Mouse (Mus musculus) urinary bladder, postnatal 14 days (tissue): ENCODE measurements around the gene Irs2.

Experiments
- DNase-seq: peaks from one replicate; pipeline ENCODE4 v3.0.0; 2021; ENCODE audit warnings: low spot score

Irs2 gene

GRCm38 (mm10) chr8:11009431-11010071 is 1.3 kb upstream of the Irs2 start:
- peak; percentile 68 for DNase-seq

- peak; percentile 96 for DNase-seq
These were observed 673 bp upstream of the Irs2 start for GRCm38 (mm10) chr8:11008842-11009420.

- DNase-seq, result peak; percentile 54
These were observed 478 bp downstream of the Irs2 start for GRCm38 (mm10) chr8:11007581-11008378.

GRCm38 (mm10) chr8:11007001-11007580 is 1.2 kb downstream of the Irs2 start:
- DNase-seq, result peak; percentile 90

DNA sequence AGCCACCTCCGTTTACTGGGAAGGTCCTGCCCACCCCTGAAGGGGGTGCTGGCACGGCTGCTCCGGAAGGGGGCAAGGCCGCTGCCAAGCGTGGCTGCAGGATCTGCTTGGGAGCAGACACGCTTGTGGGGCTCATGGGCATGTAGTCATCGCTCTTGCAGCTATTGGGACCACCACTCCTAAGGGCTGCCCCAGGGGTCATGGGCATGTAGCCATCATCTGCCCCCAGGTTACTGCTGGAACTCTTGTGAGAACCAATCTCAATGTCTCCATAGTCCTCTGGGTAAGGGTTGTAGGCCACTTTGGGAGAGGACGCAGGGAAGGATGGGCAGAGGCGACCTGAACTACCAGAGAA is 2.0 kb downstream of the Irs2 start:
- DNase-seq, result no peak

DNA sequence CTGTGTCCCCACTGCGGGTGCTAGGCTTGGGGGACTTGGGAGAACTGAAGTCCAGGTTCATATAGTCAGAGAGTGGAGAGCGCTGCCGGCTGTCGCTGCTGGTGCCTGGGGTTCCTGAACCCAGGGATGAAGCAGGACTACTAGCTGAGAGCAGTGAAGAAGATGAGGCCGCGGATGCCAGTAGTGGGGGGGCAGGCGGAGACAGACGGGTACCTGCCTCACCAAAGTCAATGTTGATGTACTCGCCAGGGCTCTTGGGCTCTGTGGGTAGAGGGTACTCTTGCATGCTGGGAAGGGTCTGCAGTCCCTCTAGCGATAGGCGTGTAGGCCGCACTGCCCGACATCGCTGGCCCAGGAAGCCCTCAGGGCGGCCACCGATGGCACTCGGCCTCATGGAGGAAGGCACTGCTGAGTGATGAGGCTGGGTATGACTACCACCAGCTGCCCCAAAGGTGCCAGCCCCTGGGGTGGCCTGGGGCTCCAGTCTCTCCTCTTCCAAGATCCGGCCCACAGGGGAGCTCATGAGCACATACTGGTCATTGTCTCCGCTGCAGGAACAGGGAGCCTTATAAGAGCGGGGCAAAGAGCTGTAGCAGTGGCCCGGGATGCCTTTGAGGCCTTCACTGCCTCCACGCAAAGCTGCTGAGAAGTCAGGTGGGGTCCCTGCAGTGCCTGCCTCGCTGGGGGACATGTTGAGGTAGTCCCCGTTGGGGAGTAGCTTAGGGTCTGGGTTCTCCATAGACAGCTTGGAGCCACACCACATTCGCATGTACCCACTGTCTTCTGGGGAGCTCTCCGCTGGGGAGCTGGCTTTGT is 2.6 kb downstream of the Irs2 start:
- no peak for DNase-seq

- no peak for DNase-seq
These were observed 3.3 kb downstream of the Irs2 start for GRCm38 (mm10) chr8:11004781-11005459.

DNA sequence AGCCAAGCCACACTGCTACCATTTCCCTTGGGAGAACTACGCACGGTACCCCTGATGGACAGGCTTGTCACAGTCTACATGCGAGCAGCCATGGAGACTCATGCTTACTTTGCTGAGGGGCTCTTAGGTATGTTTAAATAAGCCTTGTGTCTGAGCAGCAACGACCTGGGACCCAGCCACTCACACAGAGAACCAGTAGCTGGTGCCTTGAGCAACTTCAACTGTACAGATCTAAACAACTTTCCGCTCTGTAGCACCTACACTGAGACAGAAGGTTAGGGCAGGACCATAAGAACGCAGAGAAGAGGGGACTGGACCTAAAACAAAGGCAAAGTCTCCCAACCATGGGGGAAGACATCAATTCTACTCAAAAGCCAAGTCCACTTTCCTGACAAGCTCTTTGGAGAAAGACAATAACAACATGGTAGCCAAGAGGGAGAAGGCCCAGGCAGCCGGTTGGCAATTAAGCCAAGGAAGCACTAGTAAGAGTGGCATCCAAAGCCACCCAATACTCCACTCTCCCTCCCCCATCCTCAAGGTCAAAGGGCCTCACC is 4.3 kb downstream of the Irs2 start:
- DNase-seq, result no peak

- DNase-seq, result no peak
These were observed 5.0 kb downstream of the Irs2 start for GRCm38 (mm10) chr8:11003253-11003652.

DNA sequence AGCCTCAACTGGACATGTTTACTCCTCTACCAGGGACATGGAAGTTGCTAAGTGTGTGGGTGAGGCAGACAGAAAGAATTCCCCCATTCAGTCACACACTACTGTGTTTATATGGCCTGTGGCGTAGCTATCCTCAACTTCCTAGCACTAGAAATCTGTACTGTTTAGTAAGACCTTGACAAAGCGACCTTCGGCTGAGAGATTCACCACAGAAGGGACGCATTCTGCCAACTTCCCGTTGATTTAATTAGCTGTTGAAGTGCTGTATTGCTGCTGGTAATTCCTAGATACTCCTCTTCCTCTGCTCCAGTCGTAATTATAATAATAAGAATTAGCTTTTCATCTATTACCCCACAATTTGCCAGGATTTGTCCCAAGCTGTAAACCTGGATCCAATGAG is 5.4 kb downstream of the Irs2 start:
- DNase-seq, result no peak

GRCm38 (mm10) chr8:11001062-11001549 is 7.2 kb downstream of the Irs2 start:
- no peak for DNase-seq

- no peak for DNase-seq
These were observed 8.7 kb downstream of the Irs2 start for GRCm38 (mm10) chr8:10999538-10999937.

GRCm38 (mm10) chr8:10996247-10996646 is 12.0 kb downstream of the Irs2 start:
- no peak for DNase-seq

DNA sequence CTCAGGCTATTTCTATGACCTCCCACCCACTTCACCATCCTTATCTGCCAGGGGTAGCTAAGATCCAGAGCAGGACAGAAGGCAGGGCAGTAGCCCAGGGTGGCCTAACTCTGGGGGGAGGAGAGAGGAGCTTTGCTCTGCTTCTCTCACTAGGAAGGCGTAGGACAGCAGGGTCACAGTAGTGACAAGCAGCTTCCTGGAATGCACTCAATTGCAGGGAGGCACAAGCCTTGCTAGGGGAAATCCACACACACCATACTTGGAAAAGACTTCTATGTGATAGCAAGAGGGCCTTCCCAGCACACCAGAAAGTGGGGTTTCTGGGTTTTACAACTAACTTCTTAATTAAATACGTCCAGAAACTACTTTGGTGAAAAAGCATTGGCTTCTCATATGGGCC is 12.5 kb downstream of the Irs2 start:
- DNase-seq, result no peak

GRCm38 (mm10) chr8:10994390-10994954 is 13.8 kb downstream of the Irs2 start:
- DNase-seq, result no peak

DNA sequence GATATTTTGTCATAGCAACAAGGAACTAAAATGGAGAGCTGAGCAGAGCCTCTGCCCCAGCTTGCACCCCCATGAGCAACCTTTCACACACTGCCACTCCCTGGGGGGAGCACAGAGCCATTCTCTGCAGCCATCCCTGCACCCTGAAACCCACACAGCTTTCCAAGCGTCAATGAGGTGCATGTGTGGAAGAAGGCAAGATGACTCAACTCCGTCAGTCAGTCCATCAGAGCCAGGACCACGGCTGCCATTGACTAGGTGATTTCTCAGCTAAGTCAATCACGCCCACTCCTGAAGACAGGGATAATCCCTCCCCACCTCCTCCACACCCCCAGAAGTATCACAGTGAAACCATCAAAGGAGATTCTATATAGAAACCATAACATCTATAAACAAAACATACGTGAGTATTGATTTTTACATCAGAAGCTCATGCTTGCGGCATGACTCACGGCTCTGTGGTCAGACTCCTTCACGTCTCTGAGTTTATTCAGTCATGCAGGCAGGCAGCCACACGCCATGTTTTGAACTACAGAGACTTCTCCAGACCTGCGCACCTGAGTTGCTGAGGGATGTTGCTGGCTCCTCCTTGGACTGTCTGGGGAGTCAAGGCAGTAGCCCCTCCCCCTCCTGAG is 14.6 kb downstream of the Irs2 start:
- peak; percentile 81 for DNase-seq

- DNase-seq, result no peak
These were observed 16.2 kb downstream of the Irs2 start for GRCm38 (mm10) chr8:10992081-10992480.

DNA sequence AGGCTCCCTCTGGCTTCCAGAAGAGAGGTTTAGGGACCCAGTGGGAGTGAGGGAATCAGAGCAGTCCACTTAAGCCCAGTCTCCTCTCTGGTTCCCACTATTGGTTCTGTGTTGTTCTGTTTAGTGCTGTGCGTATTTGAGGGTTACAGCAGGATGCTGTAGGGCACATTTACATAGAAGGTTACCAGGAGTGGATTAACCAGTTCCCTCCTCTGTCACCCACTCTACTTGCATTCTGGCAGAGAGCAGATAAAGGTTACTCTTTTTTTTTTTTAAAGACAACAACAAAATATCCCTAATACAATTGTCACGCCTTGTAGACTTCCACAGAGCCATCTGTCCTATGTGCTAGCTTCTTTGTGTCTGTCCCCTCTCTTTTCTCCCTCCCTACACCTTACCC is 16.9 kb downstream of the Irs2 start:
- DNase-seq, result no peak

DNA sequence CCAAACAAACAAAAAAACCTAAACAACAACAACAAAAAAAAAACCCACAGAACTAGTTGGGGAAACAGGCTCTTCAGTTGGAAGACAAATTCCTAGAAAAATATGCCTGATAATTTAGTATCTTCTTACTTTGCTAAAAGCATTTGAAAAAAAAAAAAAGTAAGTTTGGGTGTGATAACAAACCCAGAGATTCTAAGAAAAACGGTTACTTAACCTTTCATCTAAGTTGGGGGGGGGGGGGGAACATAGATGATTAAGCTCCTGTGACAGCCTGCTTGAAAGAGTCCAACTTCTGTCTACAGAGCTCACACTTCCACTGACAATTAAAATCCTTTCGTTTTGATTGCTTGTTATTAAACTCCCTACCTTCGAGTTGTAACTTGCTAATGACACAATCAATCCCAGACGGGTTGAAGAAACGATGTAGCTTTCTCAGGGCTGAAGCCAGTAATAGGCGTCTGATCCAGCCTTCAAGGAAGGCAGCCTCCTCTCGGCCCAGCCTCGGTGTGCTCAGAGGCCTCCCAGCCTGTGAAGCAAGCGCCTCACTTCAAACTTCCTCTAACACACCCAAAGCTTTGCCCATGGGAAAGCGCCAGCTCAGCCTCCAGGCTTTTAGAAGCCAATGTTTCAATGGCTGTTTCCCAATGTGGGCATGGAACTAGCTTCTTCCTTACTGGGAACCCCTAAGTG is 17.7 kb downstream of the Irs2 start:
- peak; percentile 46 for DNase-seq

GRCm38 (mm10) chr8:10989946-10990345 is 18.3 kb downstream of the Irs2 start:
- DNase-seq, result no peak
